Mouse (Mus musculus): ENCODE measurements around the gene Tnp1. TPM values are rescaled to one million over a fixed set of nuclear protein-coding genes. Genes with fewer than 3 reads are reported as not detected.

The Tnp1 gene
- polyA plus RNA-seq, 1 experiment from 2014 or later, result not detected

GRCm38 (mm10) chr1:73002637-73003036 lies 13.1 kb downstream of the Tnp1 start:
- DNase-seq (ENCODE audit: low read depth, low spot score) (no peak), ATAC-seq (no peak)
- ChIA-PET POLR2A (no interaction called here), CTCF (no interaction called here)
- TF ChIP-seq CTCF (IDR thresholded peaks at IDR 0.05), result no peak
- H3K27me3 ChIP-seq, result peaks cover 3% of the 10 kb centered on the region
- in situ Hi-C loops (cut with MboI; ENCODE audit: low pct_unique_long_range_greater_than_20kb), result no loop called here

- TF ChIP-seq CTCF (IDR thresholded peaks at IDR 0.05), result no peak
- in situ Hi-C loops (cut with MboI; ENCODE audit: low pct_unique_long_range_greater_than_20kb), result no loop called here
- ChIA-PET CTCF (no interaction called here), POLR2A (no interaction called here)
- peaks cover 3% of the 10 kb centered on the region for H3K27me3 ChIP-seq
- ATAC-seq (no peak), DNase-seq (ENCODE audit: low read depth, low spot score) (no peak)
Observed at GRCm38 (mm10) chr1:73001961-73002360, 13.7 kb downstream of the Tnp1 start.

- H3K27me3 ChIP-seq, result peaks cover 4% of the 10 kb centered on the region
- DNase-seq (ENCODE audit: low read depth, low spot score) (no peak), ATAC-seq (no peak)
- POLR2A ChIA-PET, result no interaction called here
- TF ChIP-seq CTCF (IDR thresholded peaks at IDR 0.05), result no peak
- CTCF ChIA-PET, result no interaction called here
- in situ Hi-C loops (cut with MboI; ENCODE audit: low pct_unique_long_range_greater_than_20kb), result no loop called here
Observed at GRCm38 (mm10) chr1:72994751-72995528, 20.8 kb downstream of the Tnp1 start.

GRCm38 (mm10) chr1:72992944-72993464 lies 22.7 kb downstream of the Tnp1 start:
- ATAC-seq (no peak), DNase-seq (ENCODE audit: low read depth, low spot score) (no peak)
- in situ Hi-C loops (cut with MboI; ENCODE audit: low pct_unique_long_range_greater_than_20kb), result no loop called here
- peaks cover 4% of the 10 kb centered on the region for H3K27me3 ChIP-seq
- POLR2A ChIA-PET, result no interaction called here
- CTCF ChIA-PET, result no interaction called here
- no peak for TF ChIP-seq CTCF (IDR thresholded peaks at IDR 0.05)

GRCm38 (mm10) chr1:72992209-72992608 lies 23.5 kb downstream of the Tnp1 start:
- ATAC-seq (no peak), DNase-seq (ENCODE audit: low read depth, low spot score) (no peak)
- in situ Hi-C loops (cut with MboI; ENCODE audit: low pct_unique_long_range_greater_than_20kb), result no loop called here
- peaks cover 4% of the 10 kb centered on the region for H3K27me3 ChIP-seq
- no peak for TF ChIP-seq CTCF (IDR thresholded peaks at IDR 0.05)
- CTCF ChIA-PET, result no interaction called here
- POLR2A ChIA-PET, result no interaction called here

GRCm38 (mm10) chr1:72988904-72989303 lies 26.8 kb downstream of the Tnp1 start:
- H3K27me3 ChIP-seq, result peaks cover 8% of the 10 kb centered on the region
- no peak for TF ChIP-seq CTCF (IDR thresholded peaks at IDR 0.05)
- DNase-seq (ENCODE audit: low read depth, low spot score) (no peak), ATAC-seq (no peak)
- POLR2A ChIA-PET, result no interaction called here
- CTCF ChIA-PET, result no interaction called here
- in situ Hi-C loops (cut with MboI; ENCODE audit: low pct_unique_long_range_greater_than_20kb), result no loop called here

GRCm38 (mm10) chr1:72986715-72987114 lies 29.0 kb downstream of the Tnp1 start:
- in situ Hi-C loops (cut with MboI; ENCODE audit: low pct_unique_long_range_greater_than_20kb), result no loop called here
- H3K27me3 ChIP-seq, result peaks cover 15% of the 10 kb centered on the region
- POLR2A ChIA-PET, result no interaction called here
- no peak for DNase-seq (ENCODE audit: low read depth, low spot score)
- no peak for TF ChIP-seq CTCF (IDR thresholded peaks at IDR 0.05)
- CTCF ChIA-PET, result no interaction called here
- no peak for ATAC-seq

- in situ Hi-C loops (cut with MboI; ENCODE audit: low pct_unique_long_range_greater_than_20kb), result no loop called here
- no peak for TF ChIP-seq CTCF (IDR thresholded peaks at IDR 0.05)
- ATAC-seq (no peak), DNase-seq (ENCODE audit: low read depth, low spot score) (no peak)
- peaks cover 9% of the 10 kb centered on the region for H3K27me3 ChIP-seq
- ChIA-PET POLR2A (no interaction called here), CTCF (no interaction called here)
Observed at GRCm38 (mm10) chr1:72978956-72979355, 36.8 kb downstream of the Tnp1 start.

GRCm38 (mm10) chr1:72974226-72974625 lies 41.5 kb downstream of the Tnp1 start:
- ATAC-seq, result no peak
- POLR2A ChIA-PET, result no interaction called here
- in situ Hi-C loops (cut with MboI; ENCODE audit: low pct_unique_long_range_greater_than_20kb), result no loop called here
- no peak for TF ChIP-seq CTCF (IDR thresholded peaks at IDR 0.05)
- DNase-seq (ENCODE audit: low read depth, low spot score), result no peak
- H3K27me3 ChIP-seq, result no peaks in the 10 kb centered on the region
- CTCF ChIA-PET, result no interaction called here

GRCm38 (mm10) chr1:72970461-72970860 lies 45.2 kb downstream of the Tnp1 start:
- H3K27me3 ChIP-seq, result no peaks in the 10 kb centered on the region
- no peak for TF ChIP-seq CTCF (IDR thresholded peaks at IDR 0.05)
- in situ Hi-C loops (cut with MboI; ENCODE audit: low pct_unique_long_range_greater_than_20kb), result no loop called here
- POLR2A ChIA-PET, result no interaction called here
- CTCF ChIA-PET, result no interaction called here
- DNase-seq (ENCODE audit: low read depth, low spot score) (no peak), ATAC-seq (no peak)

GRCm38 (mm10) chr1:72969113-72969812 lies 46.4 kb downstream of the Tnp1 start:
- ATAC-seq (no peak), DNase-seq (ENCODE audit: low read depth, low spot score) (no peak)
- TF ChIP-seq CTCF (IDR thresholded peaks at IDR 0.05), result no peak
- ChIA-PET POLR2A (no interaction called here), CTCF (no interaction called here)
- H3K27me3 ChIP-seq, result no peaks in the 10 kb centered on the region
- in situ Hi-C loops (cut with MboI; ENCODE audit: low pct_unique_long_range_greater_than_20kb), result no loop called here
